Mouse (Mus musculus) Muller cell, postnatal 12 days (primary cell): ENCODE measurements around the gene Vcl.

ENCODE experiments used
- DNase-seq: peaks from one replicate; pipeline ENCODE4 v3.0.0-alpha.2; 2015; ENCODE audit errors: inconsistent ontology term

Gene Vcl

GRCm38 (mm10) chr14:20928848-20929745, at the start of gene Vcl:
Vcl (plus strand) TSS chr14:20929398.
- DNase-seq = peak; percentile 100

DNA sequence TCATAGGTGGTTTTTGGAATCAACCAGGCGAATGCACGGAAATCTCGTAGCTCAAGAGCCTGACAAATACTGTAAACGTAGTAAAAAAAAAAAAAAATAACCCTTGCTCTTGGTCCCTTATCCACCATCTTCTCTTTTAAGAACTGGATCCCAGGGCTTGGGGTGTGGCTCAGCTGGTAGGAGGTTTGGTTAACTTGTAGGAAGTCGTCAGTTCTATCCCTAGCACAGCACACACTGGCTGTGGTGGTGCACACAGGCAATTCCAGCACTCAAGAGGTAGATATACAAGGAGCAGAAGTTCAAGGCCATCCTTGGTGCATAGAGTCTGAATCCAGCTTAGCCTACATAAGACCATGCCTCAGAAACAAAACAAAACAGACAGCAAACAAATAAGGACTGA, 44.5 kb upstream of the Vcl start:
- DNase-seq = no peak

DNA sequence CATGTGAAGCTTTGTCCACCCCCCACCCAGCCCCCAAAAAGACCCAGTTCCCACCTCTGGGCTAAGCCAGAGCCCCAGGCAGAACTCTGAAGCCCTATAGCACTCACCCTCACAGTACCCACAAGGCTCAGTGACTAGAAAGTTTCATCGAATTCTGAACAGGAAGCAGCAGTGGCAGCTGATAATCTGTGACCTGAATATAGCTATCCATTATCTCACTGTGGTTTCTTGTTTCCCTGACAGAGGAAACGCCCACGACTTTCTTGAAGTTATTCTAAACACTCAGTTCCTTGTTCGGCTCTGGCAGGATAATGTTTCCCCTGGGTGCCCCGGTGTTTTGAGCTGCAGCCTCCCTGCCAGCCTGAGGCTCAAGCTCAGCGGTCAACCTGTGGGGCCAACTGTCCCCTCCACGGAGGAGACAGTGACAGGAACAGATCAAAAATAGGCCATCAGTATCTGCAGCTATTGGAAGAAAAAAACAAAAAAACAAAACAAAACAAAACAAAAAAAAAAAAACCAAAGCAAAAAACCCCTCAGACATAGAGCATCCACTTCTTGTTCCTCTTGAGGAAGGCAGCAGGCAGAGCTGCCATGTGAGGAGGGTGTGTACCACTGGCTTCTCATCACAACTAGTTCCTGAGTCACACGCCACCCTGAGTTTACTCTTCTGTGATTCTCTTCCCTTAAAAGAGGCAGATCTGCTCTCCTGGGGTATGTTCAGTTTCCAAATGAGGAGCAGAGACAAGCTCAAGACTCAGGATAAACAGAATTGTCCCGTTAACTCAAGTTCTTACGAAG, 43.9 kb upstream of the Vcl start:
- peak; percentile 34 for DNase-seq

DNA sequence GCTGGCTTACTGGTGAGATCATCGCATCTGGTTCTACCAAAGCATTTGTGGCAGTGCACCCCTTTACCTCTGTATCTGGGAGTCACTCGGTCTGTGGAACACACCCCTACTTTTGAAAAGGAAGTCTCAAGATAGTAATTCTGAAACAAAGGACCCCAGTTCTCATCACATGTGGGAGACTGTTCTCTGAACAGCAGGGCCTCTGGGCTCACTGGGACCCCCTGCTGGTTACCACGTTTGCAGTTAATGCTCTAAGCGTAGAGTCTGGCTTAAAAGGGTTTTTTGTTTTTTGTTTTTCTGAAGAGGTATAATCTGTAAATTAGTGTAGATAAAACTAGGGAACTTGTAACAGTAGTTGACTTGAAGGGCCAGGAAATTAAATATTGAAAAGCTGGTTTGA, 42.9 kb upstream of the Vcl start:
- DNase-seq = no peak

- DNase-seq = no peak
These were observed 41.6 kb upstream of the Vcl start for GRCm38 (mm10) chr14:20887541-20888085.

DNA sequence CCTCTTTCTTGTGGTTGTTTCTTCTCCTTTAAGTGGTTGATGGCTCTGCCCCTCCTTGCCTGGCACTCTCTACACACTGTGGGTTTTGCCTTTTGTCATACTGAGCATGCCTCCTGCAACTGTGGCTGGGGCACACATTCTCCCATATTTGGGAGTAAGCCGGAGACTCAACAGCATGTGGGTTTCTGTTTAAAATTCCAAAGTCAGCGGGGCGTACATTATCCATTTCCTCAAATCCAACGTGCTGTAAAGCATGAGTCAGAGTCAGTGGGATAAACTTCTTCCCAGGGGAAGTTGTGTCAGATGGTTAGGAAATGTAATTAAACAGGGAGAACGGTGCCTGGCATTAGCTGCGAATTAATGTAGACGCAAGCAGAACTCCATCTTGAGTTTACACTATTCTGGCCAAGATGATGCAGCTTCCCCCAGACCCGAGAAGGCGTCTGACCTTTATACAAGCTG, 37.2 kb upstream of the Vcl start:
- peak; percentile 99 for DNase-seq

DNA sequence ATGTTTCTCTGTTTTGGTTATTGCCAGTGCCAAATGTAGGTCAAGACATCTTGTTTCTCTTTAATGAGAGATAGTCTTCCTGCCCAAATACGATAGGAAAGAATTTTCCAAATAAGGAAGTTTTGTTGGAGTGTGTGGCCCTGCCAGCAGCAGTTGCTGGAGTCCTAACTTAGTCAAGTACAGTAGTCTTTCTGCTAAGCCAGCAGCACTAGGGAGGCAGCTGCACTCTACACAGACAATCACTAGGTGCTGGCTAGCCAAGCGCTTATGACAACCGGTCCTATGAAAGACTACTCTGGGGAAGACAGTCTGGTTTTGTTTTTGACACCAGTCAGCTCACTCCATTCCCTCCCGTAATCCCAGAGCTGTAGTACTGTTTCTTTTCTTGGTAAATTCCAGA, 35.4 kb upstream of the Vcl start:
- peak; percentile 66 for DNase-seq

- DNase-seq = no peak
These were observed 27.9 kb upstream of the Vcl start for GRCm38 (mm10) chr14:20901267-20901666.

- DNase-seq = peak; percentile 22
These were observed 26.1 kb upstream of the Vcl start for GRCm38 (mm10) chr14:20903137-20903536.

- no peak for DNase-seq
These were observed 17.4 kb upstream of the Vcl start for GRCm38 (mm10) chr14:20911811-20912210.

DNA sequence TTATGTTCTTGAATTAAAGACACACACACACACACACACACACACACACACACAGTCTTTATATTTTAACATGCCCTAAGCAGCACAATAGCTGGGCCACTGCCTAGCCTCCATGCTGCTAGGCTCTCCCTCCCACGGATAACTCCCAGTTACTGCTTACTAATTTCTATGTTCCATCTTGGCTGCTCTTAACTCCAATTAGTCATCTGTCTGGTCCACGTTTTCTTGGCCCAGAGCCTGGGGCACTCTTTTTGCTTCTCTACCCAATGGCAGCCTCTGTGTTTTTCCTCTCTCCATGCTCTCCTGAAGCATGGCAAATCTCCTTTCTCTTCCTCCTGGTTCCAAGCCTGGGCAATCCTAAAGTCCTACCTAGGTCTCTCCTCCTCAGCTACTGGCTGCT, 14.8 kb upstream of the Vcl start:
- peak; percentile 85 for DNase-seq

DNA sequence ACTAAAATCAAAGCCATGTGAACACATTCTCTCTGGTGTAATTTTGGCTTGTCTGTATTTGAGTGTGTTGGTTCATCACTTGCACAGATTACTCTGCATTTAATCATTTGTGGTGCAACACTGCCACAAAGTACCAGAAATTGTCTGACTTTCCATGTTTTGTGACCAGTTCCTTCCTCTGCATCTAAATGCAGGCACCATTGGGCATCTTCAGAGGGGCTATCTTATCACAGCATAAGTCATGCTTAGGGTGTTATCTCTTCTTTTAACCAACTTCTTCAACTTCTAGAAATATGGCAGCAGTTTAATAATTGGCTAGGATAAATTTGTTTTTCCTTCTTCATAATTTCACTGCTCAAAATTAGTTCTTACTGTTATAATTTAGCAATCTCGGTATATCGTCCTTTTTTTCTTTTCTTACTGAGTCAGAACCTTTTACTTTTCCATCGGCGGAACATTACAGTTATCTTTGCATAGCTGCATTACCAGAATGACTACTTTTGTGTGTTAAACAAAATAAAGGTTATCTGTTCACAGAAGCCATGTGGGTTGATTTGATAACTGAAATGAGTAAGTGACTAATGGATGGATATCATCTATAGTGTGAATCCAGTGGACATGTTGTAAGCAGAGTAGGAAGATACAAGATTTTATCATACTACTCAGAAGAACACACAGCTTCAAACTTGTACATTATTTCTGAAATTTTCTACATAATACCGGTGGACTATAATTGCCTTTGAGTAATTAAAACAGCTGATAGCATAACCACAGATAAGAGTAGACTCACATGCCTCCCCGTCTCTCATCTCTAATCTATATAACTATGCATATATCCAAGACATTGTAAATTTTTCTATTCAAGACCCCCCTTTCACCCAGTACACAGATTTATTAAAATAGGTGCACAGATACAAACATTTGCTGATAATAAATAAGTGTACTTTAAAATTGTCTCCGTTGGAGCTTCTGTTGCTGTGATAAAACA, 12.3 kb upstream of the Vcl start:
- no peak for DNase-seq

GRCm38 (mm10) chr14:20924071-20924789, 5.0 kb upstream of the Vcl start:
- no peak for DNase-seq

- DNase-seq = no peak
These were observed 1.5 kb upstream of the Vcl start for GRCm38 (mm10) chr14:20927470-20928307.

DNA sequence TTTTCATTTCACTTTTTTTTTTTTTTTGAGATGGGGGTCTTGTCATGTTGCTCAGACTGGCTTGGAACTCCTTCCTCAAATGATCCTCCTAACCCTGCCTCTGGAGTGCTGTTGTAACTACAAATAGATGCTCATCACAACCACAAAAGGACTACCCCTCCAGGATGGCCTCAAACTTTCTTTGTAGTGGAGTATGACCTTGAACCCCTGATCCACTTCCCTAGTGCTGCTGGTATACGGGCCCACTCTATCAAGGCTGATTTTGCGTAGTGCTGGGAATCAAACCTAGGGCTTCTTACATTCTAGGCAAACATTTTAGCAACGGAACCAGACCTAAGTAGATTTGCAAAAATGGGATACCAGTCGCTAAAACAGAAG, 901 bp upstream of the Vcl start:
- no peak for DNase-seq

DNA sequence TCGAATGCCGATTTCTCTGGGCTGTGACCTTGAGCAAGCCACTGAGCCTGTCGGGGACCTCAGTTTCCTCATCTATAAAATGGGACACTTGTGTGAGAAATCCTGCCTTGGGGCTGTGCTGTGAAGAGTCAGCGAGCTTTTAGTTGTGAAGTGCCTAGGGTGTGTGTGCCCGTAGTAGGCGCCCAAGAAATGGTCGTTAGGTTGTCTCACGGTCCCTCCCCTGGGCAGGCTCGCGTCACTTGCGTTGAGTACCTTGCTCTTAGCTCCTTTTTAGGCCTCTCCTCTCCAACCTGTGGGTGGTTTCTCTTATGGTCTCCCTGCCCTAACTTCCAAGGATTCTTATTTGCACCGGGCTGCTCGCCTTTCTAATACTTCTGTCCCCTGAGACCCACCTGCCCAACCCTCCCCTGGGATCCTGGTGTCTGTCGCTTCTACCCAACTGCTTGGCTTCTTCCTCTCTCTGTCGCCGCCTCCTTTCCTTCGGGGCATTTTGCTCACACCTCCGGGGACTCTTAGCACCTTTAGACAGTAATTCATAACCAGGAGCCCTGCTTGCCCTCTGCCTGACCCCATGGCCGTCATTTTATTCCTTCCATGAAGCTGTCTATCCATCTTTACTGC, 726 bp downstream of the Vcl start:
- DNase-seq = peak; percentile 42

DNA sequence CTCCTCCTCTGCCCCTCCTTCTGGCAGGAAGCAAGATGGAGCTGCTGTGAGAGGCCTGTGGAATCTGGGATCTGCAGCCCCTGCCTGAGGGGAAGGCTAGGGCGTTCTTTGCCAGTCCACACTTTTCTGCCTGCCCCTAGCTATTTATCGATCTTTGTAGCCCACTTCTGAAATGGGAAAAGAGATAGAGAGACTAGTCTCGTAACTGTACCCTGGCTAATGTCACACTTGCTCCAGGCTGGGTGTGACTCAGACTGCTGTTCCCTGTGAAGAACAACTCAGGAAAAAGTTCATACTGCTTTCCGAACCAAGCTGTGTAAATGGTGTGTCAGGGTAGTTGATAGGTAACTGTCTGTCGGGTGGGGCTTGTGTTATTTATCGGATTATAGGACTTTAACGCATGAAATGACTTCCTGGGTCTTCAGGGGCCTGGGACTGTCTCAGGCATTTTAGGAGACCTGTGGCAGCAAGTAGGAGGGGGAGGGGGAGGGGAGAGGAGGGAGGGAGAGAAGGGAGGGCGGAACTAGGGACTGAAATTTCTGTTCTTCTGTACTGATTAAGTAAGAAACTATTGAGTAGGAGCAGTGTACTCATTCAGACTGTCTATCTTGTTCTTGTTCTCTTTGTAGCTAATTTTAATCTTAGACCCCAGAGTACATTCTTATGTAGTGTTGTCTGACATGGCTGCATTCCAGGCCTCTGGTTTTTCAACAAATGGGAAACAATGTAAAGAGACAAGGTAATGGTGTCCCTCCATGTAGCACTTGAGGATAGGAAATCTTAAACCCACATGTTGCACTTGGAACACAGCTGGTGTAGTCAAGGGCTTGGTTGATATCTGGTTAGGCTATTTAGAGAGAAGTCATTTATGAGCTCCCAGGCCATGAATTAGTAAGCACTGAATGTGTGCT, 1.5 kb downstream of the Vcl start:
- DNase-seq = peak; percentile 69

GRCm38 (mm10) chr14:20938424-20938823, 9.2 kb downstream of the Vcl start:
- DNase-seq = peak; percentile 88
